Mouse (Mus musculus) naive thymus-derived CD4-positive, alpha-beta T cell, adult 2 months (primary cell): ENCODE data around the gene Strn3.
A peak's percentile ranks its signal among the peaks of the same experiment; 100 is the strongest.

Experiments used
- DNase-seq: peaks from one replicate; pipeline ENCODE4 v3.0.0-alpha.2; 2011; ENCODE audit warnings: low read depth

Gene Strn3

GRCm38 (mm10) chr12:51691845-51692632 lies at the start of gene Strn3:
TSS of gene Strn3 (minus strand) at chr12:51691897.
- DNase-seq, result peak; percentile 95

DNA sequence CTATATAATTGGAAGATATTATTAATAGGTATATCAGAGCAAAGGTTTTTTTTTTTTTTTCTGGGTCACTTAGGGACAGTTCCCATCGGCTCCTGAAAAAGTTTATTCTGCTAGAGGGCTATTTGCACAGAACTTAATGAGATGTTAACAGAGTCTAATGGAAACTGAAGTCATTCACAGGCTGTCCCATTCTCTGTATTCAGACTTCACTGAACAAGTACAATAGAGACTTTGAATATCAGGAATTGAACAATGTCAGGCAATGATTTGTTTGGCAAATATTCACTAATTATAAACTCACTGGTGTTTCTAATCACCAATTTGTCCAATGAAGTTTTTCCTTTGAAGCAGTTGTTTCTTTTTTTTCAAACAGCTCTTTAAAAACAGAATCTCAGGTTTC lies 45.1 kb upstream of the Strn3 start:
- DNase-seq, result no peak

GRCm38 (mm10) chr12:51736381-51736780 lies 44.7 kb upstream of the Strn3 start:
- no peak for DNase-seq

GRCm38 (mm10) chr12:51735840-51736271 lies 44.2 kb upstream of the Strn3 start:
- DNase-seq, result no peak

DNA sequence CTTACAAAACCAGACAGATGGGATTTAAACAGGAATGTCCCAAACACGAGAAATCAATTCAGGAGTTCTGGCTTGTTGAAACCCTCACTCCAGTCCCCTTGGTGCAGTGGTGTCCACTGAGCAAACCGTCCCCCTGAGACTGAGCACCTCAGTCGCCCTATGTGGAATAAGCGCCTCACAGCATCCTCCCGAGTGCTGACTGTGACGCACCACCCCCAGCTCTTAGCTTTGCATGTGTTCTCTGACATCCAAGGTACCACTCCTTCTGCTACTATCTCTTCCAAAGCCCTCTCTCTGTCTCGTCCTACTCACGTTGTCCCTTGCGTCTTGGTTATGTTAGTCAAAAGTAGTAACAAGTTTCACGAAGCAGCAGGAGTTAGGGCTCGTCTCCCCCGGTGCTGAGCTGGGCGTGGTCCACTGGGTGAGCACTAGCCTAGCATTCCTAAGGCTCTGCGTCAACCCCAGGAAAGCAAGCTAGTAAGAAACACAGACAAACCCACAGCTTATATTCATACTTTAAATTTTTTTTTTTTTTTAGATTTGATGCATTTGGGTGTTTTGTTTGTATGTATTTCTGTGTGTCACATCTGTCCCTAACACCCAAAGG lies 43.0 kb upstream of the Strn3 start:
- no peak for DNase-seq

- no peak for DNase-seq
Measured at GRCm38 (mm10) chr12:51729827-51730226, 38.1 kb upstream of the Strn3 start.

- no peak for DNase-seq
Measured at GRCm38 (mm10) chr12:51729058-51729457, 37.4 kb upstream of the Strn3 start.

DNA sequence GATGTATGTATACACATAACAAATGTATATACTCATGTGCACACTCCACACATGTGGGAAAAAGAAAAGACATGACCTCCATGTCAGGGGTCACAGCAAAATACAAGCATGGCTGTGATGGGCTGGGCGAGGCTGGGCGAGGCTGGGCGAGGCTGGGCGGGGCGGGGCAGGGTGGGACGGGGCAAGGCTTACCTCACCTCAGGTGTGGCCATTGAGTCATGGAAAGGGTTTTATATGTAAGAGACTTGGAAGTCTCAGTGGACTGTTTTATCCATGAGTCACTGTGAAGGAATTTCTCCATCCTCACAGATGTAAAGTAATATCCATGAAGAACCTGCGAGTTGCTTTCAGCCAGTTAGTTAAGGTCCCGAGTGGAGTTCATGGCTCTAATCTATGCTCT lies 30.1 kb upstream of the Strn3 start:
- DNase-seq, result no peak

DNA sequence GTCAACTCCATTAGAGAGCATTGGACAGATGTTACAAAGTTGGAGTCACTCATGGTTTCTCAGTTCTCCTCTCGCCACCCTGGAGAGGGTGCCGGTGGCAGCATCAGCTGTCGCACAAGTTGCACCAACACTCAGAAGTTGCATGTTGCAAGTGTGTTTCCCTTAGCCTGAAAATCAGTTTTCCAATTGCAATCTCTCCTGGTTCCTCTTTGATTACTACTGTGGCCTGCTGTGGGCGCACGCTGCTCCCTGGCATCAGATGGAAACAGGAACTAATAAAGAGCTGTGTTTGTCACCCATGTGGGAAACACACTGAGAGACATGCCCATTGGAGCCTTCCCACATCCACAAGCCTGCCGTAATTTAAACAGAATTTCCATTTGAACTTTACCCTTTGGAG lies 26.9 kb upstream of the Strn3 start:
- DNase-seq, result no peak

GRCm38 (mm10) chr12:51712685-51713084 lies 21.0 kb upstream of the Strn3 start:
- DNase-seq, result no peak

DNA sequence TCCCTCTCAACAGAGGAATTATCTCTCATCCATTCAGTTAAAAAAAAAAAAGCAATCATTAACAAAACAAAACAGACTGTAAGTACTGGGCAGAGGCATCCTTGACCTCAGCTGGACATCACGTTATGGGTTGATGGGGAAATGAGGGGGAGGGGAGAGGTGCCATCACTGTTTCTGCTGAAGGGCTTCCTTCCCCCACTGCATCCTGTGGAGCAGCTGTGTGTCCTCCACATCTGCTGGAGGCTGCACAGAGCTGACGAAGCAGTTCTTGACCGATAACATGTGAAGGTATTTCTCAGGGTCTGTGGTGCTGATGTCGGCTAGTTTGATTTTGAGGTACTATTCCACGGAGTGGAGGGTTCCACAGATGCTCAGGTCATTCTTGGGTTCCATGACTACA lies 18.5 kb upstream of the Strn3 start:
- no peak for DNase-seq

DNA sequence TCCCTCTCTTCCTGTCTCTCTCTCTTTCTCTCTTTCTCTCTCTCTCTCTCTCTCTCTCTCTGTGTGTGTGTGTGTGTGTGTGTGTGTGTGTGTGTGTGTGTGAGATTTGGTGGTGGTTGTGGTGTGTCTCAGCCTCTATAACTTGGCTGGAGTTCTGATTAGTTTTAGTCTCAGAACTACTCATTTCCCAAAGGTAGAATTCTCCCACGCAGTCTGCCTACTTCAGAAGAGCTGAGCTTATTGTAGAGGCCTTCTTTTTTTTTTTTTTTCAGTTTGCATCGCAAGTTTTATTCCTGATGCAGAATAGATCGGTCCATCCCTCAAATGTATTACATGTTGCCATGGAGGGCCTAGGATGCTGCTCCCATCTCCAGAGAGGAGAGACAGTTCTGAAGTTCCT lies 18.0 kb upstream of the Strn3 start:
- no peak for DNase-seq

GRCm38 (mm10) chr12:51708941-51709686 lies 17.4 kb upstream of the Strn3 start:
- no peak for DNase-seq

DNA sequence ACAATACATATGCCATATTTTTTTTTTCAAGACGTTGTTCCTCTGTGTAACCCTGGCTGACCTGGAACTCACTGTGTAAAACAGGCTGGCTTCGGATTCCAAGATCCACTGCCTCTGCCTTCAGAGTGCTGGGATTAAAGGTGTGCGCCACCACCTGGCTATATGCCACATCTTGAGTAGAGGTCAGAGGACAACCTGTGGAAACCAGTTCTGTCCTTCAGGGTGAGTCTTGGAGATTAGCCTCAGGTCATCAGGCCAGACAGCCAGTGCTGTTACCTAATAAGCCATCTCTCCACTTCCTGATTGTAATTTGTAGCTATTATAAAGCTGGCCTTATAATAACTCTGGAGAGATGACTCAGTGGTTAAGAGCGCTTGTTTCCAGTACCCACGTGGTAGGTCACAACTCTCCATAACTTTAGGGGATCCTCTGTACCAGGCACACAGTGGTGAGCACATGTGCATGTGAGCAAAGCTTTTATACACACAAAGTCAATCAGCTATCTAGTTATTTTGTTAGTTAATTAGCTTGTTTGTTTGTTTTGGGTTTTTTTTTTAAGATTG lies 15.1 kb upstream of the Strn3 start:
- no peak for DNase-seq

GRCm38 (mm10) chr12:51705778-51706177 lies 14.1 kb upstream of the Strn3 start:
- no peak for DNase-seq

DNA sequence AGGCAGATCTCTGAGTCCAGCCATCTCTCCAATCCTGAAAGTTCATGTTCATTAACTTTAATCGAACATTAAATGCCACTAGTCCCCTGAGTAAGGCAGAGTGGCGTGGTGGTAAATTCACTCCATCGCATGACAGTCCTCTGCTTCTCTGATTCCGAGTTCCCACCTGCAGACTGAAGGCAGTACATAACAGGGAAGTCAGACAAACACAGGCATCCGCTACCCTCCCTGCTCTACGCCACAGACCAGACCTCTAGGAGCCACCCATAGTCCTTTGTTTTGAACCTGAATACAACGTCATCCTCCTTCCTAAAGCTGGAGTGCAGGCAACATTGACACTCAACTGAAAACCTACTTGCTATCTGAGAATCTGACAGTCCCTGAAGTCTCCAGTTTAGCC lies 12.9 kb upstream of the Strn3 start:
- DNase-seq, result no peak

DNA sequence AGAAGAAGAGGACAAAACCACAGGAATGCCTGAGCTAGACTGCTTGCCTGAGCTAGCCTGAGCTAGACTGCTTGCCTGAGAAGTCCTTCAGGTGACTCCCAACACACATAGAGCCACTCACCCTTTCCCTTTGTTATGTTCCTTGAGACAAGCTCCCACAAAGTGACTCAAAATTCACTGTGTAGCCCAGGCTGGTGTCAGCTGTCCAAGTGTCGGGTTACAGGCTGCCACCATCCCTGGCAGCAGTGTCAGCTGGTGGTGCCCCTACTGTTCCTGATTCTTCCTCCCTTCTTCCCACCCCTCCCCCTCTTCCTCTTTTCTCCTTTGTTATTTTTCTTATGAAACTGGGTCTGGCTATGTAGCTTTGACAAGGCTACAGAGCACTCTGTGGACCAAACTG lies 12.2 kb upstream of the Strn3 start:
- DNase-seq, result no peak

DNA sequence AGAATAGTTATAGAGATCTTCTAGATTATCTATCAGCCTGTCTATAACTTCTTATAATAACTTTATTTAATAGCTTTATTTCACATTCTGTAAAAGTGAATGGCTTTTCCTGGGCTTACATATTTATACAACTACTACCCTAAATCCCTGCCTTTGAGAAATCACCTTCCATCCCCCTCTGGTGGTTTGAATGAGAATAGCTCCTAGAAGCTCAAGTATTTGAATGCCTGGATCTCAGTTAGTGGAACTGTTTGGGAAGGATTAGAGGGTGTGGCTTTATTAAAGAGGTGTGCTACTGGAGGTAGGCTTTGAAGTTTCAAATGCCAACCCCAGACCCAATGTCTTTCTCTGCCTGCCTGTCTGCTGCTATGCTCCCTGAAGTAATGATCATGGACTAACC lies 10.0 kb upstream of the Strn3 start:
- peak; percentile 49 for DNase-seq

DNA sequence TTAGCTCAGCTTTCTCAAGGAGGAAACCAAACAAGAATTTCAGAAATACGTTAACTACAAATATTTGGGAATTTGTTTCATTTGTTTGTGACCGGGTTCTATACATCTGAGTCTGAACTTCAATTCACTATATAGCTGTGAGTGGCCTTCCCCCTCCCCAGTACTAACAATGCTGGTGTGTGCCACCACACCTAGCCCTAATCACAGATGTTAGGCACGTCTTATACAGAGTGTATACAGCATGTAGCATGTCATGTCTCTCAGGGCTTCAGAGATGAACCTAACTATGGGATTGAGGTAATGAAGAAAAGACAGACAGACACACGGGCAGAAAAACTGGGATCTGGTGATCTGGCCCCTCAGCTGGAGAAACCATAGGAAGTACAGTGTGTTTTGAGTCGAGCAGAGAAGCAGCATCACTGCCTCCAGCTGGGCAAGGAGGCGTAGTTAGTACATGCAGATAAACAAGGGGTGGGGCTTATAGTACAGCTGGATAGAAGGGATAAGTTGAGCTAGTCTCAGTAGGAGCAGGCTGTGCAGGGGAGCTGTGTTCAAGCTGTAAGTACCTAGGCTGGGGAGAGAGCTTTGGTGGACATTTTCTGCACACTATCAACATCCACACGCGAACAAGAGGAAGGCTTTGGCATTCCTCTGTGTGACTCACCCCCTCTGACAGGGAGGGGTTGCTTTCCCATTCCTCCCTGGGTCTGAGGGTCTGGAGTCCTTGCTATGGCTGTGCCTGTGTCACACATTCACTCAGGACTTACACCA lies 8.1 kb upstream of the Strn3 start:
- no peak for DNase-seq

- no peak for DNase-seq
Measured at GRCm38 (mm10) chr12:51696157-51696556, 4.5 kb upstream of the Strn3 start.

GRCm38 (mm10) chr12:51694966-51695365 lies 3.3 kb upstream of the Strn3 start:
- no peak for DNase-seq

GRCm38 (mm10) chr12:51694096-51694495 lies 2.4 kb upstream of the Strn3 start:
- no peak for DNase-seq
